Mouse (Mus musculus): ENCODE measurements around the gene Ahctf1. TPM values are rescaled to one million over a fixed set of nuclear protein-coding genes. Genes with fewer than 3 reads are reported as not detected.
"Not testable (repeated sequence)": the region's sequence is repeated elsewhere in the genome, so short reads cannot be mapped to it uniquely, and the experiment has no call there.

Gene Ahctf1
- polyA plus RNA-seq, 1 experiment from 2014 or later: 19.2 TPM

- no peaks in the 10 kb centered on the region for H3K36me3 ChIP-seq (replicated peaks; ENCODE audit: control insufficient read depth, insufficient read depth)
- no peak overlapping the region for H3K27ac ChIP-seq
- DNase-seq (ENCODE audit: low spot score) (no peak), ATAC-seq (ENCODE audit: low FRiP score) (no peak)
- H3K27me3 ChIP-seq (ENCODE audit: control insufficient read depth, insufficient read depth, low read length): no peaks in the 10 kb centered on the region
- H3K4me2 ChIP-seq (replicated peaks): no peak overlapping the region
- H3K4me1 ChIP-seq (replicated peaks; ENCODE audit: control insufficient read depth, insufficient read depth, low read length): no peaks in the 10 kb centered on the region
- no peak overlapping the region for H3K4me3 ChIP-seq (replicated peaks; ENCODE audit: low read length)
- H3K9me3 ChIP-seq (ENCODE audit: control insufficient read depth, low read length): no peaks in the 10 kb centered on the region
- no peak overlapping the region for H3K9ac ChIP-seq
- WGBS: 45% methylated on average over 15 of the region's 15 CpGs
Observed at GRCm38 (mm10) chr1:179734500-179735474, 68.7 kb downstream of the Ahctf1 start.

- ATAC-seq (ENCODE audit: low FRiP score): no peak
- no peaks in the 10 kb centered on the region for H3K4me1 ChIP-seq (replicated peaks; ENCODE audit: control insufficient read depth, insufficient read depth, low read length)
- H3K4me3 ChIP-seq (replicated peaks; ENCODE audit: low read length): no peak overlapping the region
- H3K36me3 ChIP-seq (replicated peaks; ENCODE audit: control insufficient read depth, insufficient read depth): no peaks in the 10 kb centered on the region
- DNase-seq (ENCODE audit: low spot score): no peak
- no peak overlapping the region for H3K4me2 ChIP-seq (replicated peaks)
- no peaks in the 10 kb centered on the region for H3K9me3 ChIP-seq (ENCODE audit: control insufficient read depth, low read length)
- 97% methylated on average over 3 of the region's 3 CpGs for WGBS
- H3K9ac ChIP-seq: no peak overlapping the region
- H3K27me3 ChIP-seq (ENCODE audit: control insufficient read depth, insufficient read depth, low read length): no peaks in the 10 kb centered on the region
- H3K27ac ChIP-seq: no peak overlapping the region
Observed at GRCm38 (mm10) chr1:179731391-179731790, 72.1 kb downstream of the Ahctf1 start.

GRCm38 (mm10) chr1:179728661-179729060 is 74.8 kb downstream of the Ahctf1 start:
- H3K4me2 ChIP-seq (replicated peaks): no peak overlapping the region
- H3K27ac ChIP-seq: no peak overlapping the region
- no peaks in the 10 kb centered on the region for H3K9me3 ChIP-seq (ENCODE audit: control insufficient read depth, low read length)
- H3K4me3 ChIP-seq (replicated peaks; ENCODE audit: low read length): no peak overlapping the region
- whole genome bisulfite sequencing: 91% methylated on average over 10 of the region's 10 CpGs
- ATAC-seq (ENCODE audit: low FRiP score) (no peak), DNase-seq (ENCODE audit: low spot score) (no peak)
- no peaks in the 10 kb centered on the region for H3K36me3 ChIP-seq (replicated peaks; ENCODE audit: control insufficient read depth, insufficient read depth)
- no peak overlapping the region for H3K9ac ChIP-seq
- H3K27me3 ChIP-seq (ENCODE audit: control insufficient read depth, insufficient read depth, low read length): no peaks in the 10 kb centered on the region
- no peaks in the 10 kb centered on the region for H3K4me1 ChIP-seq (replicated peaks; ENCODE audit: control insufficient read depth, insufficient read depth, low read length)

GRCm38 (mm10) chr1:179722811-179723469 is 80.5 kb downstream of the Ahctf1 start:
- no peak overlapping the region for H3K4me2 ChIP-seq (replicated peaks)
- no peaks in the 10 kb centered on the region for H3K36me3 ChIP-seq (replicated peaks; ENCODE audit: control insufficient read depth, insufficient read depth)
- H3K27ac ChIP-seq: no peak overlapping the region
- H3K9me3 ChIP-seq (ENCODE audit: control insufficient read depth, low read length): no peaks in the 10 kb centered on the region
- DNase-seq (ENCODE audit: low spot score) (no peak), ATAC-seq (ENCODE audit: low FRiP score) (no peak)
- no peaks in the 10 kb centered on the region for H3K4me1 ChIP-seq (replicated peaks; ENCODE audit: control insufficient read depth, insufficient read depth, low read length)
- no peaks in the 10 kb centered on the region for H3K27me3 ChIP-seq (ENCODE audit: control insufficient read depth, insufficient read depth, low read length)
- WGBS: 79% methylated on average over 8 of the region's 8 CpGs
- no peak overlapping the region for H3K4me3 ChIP-seq (replicated peaks; ENCODE audit: low read length)
- H3K9ac ChIP-seq: no peak overlapping the region

GRCm38 (mm10) chr1:179715786-179716185 is 87.7 kb downstream of the Ahctf1 start:
- Histone ChIP-seq H3K27me3 (ENCODE audit: control insufficient read depth, insufficient read depth, low read length) (no peaks in the 10 kb centered on the region), H3K4me1 (replicated peaks; ENCODE audit: control insufficient read depth, insufficient read depth, low read length) (no peaks in the 10 kb centered on the region), H3K4me2 (replicated peaks) (no peak overlapping the region), H3K27ac (no peak overlapping the region), H3K4me3 (replicated peaks; ENCODE audit: low read length) (no peak overlapping the region), H3K9me3 (ENCODE audit: control insufficient read depth, low read length) (no peaks in the 10 kb centered on the region), H3K36me3 (replicated peaks; ENCODE audit: control insufficient read depth, insufficient read depth) (no peaks in the 10 kb centered on the region), H3K9ac (no peak overlapping the region)
- no peak for ATAC-seq (ENCODE audit: low FRiP score)
- no peak for DNase-seq (ENCODE audit: low spot score)
- WGBS: 97% methylated on average over 4 of the region's 4 CpGs

GRCm38 (mm10) chr1:179715289-179715688 is 88.2 kb downstream of the Ahctf1 start:
- not testable (repeated sequence) for ATAC-seq (ENCODE audit: low FRiP score); H3K9ac ChIP-seq; DNase-seq (ENCODE audit: low spot score); H3K27ac ChIP-seq; H3K4me3 ChIP-seq (replicated peaks; ENCODE audit: low read length); H3K9me3 ChIP-seq (ENCODE audit: control insufficient read depth, low read length); H3K36me3 ChIP-seq (replicated peaks; ENCODE audit: control insufficient read depth, insufficient read depth); H3K4me1 ChIP-seq (replicated peaks; ENCODE audit: control insufficient read depth, insufficient read depth, low read length); H3K4me2 ChIP-seq (replicated peaks); H3K27me3 ChIP-seq (ENCODE audit: control insufficient read depth, insufficient read depth, low read length)
- 92% methylated on average over 4 of the region's 4 CpGs for WGBS

- no peaks in the 10 kb centered on the region for H3K36me3 ChIP-seq (replicated peaks; ENCODE audit: control insufficient read depth, insufficient read depth)
- no peaks in the 10 kb centered on the region for H3K27me3 ChIP-seq (ENCODE audit: control insufficient read depth, insufficient read depth, low read length)
- H3K9ac ChIP-seq: no peak overlapping the region
- ATAC-seq (ENCODE audit: low FRiP score) (no peak), DNase-seq (ENCODE audit: low spot score) (no peak)
- H3K4me3 ChIP-seq (replicated peaks; ENCODE audit: low read length): no peak overlapping the region
- no peak overlapping the region for H3K27ac ChIP-seq
- WGBS: 86% methylated on average over 3 of the region's 3 CpGs
- no peaks in the 10 kb centered on the region for H3K4me1 ChIP-seq (replicated peaks; ENCODE audit: control insufficient read depth, insufficient read depth, low read length)
- no peaks in the 10 kb centered on the region for H3K9me3 ChIP-seq (ENCODE audit: control insufficient read depth, low read length)
- H3K4me2 ChIP-seq (replicated peaks): no peak overlapping the region
Observed at GRCm38 (mm10) chr1:179713367-179713766, 90.1 kb downstream of the Ahctf1 start.

- Histone ChIP-seq H3K27me3 (ENCODE audit: control insufficient read depth, insufficient read depth, low read length) (no peaks in the 10 kb centered on the region), H3K9me3 (ENCODE audit: control insufficient read depth, low read length) (no peaks in the 10 kb centered on the region), H3K9ac (no peak overlapping the region), H3K4me3 (replicated peaks; ENCODE audit: low read length) (no peak overlapping the region), H3K4me1 (replicated peaks; ENCODE audit: control insufficient read depth, insufficient read depth, low read length) (no peaks in the 10 kb centered on the region), H3K36me3 (replicated peaks; ENCODE audit: control insufficient read depth, insufficient read depth) (no peaks in the 10 kb centered on the region), H3K4me2 (replicated peaks) (no peak overlapping the region), H3K27ac (no peak overlapping the region)
- DNase-seq (ENCODE audit: low spot score) (no peak), ATAC-seq (ENCODE audit: low FRiP score) (no peak)
- 79% methylated on average over 7 of the region's 7 CpGs for WGBS
Observed at GRCm38 (mm10) chr1:179712658-179713057, 90.8 kb downstream of the Ahctf1 start.

GRCm38 (mm10) chr1:179710739-179711138 is 92.7 kb downstream of the Ahctf1 start:
- H3K4me2 ChIP-seq (replicated peaks): no peak overlapping the region
- no peak overlapping the region for H3K4me3 ChIP-seq (replicated peaks; ENCODE audit: low read length)
- ATAC-seq (ENCODE audit: low FRiP score) (no peak), DNase-seq (ENCODE audit: low spot score) (no peak)
- no peaks in the 10 kb centered on the region for H3K4me1 ChIP-seq (replicated peaks; ENCODE audit: control insufficient read depth, insufficient read depth, low read length)
- no peak overlapping the region for H3K27ac ChIP-seq
- WGBS: 94% methylated on average over 5 of the region's 5 CpGs
- no peaks in the 10 kb centered on the region for H3K27me3 ChIP-seq (ENCODE audit: control insufficient read depth, insufficient read depth, low read length)
- H3K36me3 ChIP-seq (replicated peaks; ENCODE audit: control insufficient read depth, insufficient read depth): no peaks in the 10 kb centered on the region
- H3K9ac ChIP-seq: no peak overlapping the region
- H3K9me3 ChIP-seq (ENCODE audit: control insufficient read depth, low read length): no peaks in the 10 kb centered on the region

Data from hindbrain, embryonic 14.5 days (tissue).